Mouse (Mus musculus) forelimb bud, embryonic 11.5 days (tissue): ENCODE results near the gene Klhl29.
"Not testable (repeated sequence)": the region's sequence is repeated elsewhere in the genome, so short reads cannot be mapped to it uniquely, and the experiment has no call there.

ENCODE experiments used
- DNase-seq: peaks from one replicate; pipeline ENCODE4 v3.0.0-alpha.2; 2012; ENCODE audit warnings: low read depth, low spot score

The Klhl29 gene

DNA sequence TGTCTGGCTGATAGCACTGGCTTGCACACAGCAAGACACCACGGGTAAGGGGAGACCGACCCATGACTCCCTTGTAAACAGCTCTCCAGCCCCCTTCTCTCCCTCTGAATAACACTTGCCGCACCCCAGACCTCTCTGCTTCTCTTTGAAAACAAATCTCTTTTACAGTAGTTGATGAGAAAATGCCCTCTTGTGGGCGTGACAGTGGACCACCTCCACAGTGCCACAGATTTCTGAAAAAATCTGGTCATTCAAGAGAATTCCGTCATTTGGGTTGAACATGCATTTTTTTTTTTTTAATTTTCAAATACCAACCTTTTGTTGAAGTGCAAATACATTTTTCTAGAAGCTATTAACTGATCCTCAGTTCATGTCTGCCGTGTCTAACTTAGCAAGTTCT is 17.0 kb downstream of the Klhl29 start:
- DNase-seq = no peak

DNA sequence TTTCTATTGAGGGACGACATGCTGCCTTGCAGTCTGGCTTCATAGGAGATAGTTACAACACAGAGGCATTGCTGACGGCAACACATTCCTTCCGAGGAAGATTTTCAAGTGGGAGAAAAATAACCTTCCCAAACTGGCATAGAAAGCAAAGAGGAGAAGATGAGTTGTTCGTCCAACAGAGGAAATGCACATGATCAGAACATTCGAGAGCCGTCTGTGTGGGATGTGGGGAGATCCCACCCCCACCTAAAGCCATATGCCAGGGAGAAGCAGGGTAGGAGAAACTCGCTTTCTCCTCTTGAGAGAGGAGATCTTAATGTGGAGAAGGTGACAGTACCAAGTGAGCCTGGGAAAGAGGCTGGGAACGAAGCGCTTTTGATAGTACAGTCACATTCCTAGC is 22.1 kb downstream of the Klhl29 start:
- DNase-seq = no peak

DNA sequence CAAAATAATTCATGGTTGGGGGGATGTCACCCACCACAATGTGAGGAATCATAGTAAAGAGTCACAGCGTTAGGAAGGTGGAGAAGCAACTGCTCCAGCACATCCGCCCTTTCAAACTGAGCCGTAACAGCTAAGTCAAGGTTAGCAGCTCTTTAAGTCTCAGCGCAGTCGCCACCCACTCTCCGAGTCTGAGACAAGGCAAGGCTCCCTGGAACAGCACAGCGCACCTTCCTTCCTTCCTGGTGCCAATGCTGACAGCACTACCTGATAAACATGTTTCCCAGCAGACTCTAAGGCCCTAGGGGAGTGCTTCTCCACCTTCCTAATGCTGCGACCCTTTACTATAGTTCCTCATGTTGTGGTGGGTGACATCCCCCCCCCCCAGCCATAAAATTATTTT is 22.7 kb downstream of the Klhl29 start:
- no peak for DNase-seq

DNA sequence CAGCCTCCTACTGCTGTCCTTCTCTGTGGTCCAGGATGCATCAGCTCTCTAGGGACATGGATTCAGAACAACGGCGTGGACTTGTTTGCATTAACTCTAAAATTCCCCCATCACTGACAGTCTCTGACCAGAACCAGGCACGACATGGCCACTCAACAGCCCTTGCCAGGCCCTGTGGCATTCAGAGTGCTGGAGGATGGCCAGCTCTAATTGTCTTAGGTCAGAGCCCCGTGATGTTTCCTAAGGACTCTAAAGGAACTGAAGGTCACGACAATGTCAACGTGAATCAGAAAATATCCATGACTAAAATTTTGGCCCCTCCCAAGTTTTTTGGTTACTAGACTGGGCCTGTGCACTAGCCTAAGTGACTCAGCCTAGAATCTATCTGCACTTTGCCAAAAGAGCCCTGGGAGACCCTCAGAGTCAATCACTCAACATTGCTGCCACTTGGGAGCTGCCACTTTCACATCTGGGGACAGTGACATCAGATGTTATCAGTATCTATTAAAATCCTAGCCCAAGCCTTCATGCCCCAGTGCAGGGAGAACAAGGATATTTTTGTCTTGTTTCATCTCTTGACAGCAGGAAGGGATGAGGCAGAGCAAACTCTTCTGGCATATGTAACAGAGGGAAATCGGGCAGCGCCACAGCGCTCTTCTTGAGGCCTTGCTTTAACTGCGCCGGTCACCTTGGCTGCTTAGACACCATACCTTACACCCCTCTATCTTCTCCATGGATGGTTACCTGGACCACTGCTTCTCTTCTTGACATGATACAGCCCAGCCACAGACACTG is 24.8 kb downstream of the Klhl29 start:
- no peak for DNase-seq

DNA sequence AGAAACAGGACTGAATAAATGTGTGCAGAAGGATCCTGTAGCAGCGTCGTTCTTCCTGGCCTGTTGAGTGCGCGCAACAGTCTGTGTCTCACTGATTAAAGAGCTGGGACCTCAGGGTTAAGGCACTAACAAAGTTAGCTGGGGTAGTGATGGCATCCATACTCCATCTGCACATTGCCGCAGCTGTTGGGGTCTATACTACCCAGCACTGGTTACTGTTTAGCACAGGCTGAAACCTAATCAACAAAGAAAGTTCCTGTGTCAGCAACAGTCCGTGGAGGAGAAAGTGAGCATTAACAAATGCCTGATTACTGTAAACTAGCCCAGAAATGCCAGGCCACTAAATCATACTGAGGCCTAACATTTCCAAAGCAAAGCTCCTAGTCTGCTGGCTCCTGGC is 30.4 kb downstream of the Klhl29 start:
- no peak for DNase-seq

DNA sequence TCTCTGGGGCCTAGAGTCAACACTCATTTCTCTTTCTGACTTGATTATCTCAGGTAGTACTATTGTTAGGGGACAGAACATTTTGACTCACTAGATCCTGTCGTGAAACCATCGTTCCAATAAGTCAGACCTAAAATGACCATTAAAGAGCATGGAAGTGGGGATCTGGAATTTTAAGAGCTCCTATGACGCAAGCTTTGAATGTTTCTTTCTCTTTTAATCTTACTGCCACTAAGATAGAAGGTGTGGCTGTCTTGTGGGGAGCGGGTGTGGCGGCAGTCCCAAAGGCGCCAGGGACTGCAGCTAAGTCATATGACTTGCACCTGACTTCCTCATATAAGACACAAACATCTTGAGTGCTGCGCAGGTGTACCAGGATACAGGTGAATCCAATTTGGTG is 31.0 kb downstream of the Klhl29 start:
- DNase-seq = not testable (repeated sequence)

DNA sequence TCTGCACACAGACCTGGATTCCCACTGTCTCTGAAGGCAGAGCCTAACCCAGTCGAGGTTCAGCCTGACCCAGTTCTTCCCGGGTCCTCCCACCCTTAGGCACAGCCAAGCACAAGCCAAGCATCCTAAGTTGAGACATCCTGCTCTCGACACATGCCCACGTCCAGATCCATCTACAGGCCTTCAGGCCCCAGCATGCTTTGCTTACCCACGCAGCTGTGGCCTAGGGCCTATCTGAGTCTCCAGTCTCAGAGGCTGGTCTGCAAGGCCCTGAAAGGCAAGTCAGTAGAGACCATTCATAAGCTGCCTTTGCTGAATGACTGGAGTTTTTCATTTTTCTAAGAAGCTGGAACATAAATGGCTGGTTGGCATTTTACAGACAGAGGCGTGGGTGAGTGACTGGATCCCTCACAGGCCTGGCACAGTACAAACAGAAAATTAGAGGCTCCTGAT is 35.3 kb downstream of the Klhl29 start:
- DNase-seq = no peak

DNA sequence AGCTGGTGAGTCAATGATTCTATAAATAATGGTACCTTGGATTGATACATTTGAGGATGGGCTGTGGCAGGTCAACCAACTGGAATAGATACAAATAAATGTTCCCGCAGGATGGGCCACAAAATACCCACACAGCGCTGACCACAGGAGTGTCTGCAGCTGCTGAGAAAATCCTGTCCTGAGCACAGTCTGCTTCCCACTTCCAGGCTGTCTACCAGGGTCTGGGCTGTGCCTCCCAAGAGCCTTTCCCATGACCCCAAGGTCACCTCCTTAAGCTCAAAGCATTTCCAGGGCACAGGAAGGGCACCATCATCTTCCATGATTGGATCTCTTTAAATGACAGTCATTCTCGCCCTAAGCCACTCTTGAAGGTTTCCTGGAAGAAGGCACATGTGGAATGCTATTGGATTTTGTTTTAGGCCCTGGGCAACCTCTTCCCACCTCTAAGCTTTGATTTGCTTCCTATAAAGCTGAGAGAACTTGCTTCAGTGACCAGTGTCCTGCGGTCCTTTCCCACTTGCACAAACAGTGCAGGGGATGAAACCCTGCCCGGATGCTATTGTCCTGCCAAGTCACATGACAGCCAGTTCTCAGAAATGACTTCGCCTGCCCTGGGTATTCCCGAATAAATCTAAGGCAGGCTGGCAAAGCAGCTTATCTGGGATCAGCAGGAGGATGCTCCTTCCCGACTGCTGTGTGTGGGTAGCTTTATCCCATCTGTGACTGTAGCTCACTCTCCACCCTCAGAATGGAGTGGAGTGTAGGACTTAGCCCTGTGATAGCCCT is 38.4 kb downstream of the Klhl29 start:
- no peak for DNase-seq

DNA sequence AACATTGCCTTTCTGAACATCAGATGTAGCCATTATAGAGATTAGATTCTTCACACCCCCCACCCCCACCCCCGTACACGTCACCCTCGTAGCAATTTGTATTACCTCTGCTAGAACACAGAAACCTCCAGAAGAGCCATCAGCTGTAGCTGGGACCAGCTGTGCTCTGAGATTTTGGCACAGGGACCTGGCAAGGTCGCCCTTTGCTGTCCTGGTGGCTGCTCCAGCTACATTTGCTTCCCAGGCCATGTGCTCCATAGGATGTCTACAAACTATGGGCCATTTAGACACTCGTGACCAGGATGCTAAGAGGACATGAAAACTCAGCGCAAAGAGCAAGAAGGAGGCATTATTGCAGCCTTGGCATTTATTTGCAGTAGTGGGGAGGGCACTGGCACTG is 39.2 kb downstream of the Klhl29 start:
- DNase-seq = no peak

DNA sequence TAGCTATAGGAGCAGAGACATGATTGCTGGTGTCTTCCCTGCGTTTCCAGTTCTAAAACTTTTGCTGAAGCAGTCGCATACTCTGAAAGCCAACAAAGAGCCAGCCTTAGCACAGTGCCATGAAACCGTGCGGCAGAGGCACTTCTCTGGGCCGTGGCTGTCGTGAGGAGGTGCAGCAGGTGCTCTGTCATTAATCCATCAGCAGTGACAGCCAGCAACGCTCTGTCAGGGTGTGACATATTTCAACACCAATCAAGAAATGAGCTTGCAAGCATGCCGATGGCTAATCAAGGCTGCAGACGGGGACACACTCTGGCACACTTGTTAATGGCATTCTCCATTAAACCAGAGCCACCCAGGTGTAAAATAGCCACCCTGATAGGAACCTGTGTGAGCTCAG is 40.5 kb downstream of the Klhl29 start:
- no peak for DNase-seq

DNA sequence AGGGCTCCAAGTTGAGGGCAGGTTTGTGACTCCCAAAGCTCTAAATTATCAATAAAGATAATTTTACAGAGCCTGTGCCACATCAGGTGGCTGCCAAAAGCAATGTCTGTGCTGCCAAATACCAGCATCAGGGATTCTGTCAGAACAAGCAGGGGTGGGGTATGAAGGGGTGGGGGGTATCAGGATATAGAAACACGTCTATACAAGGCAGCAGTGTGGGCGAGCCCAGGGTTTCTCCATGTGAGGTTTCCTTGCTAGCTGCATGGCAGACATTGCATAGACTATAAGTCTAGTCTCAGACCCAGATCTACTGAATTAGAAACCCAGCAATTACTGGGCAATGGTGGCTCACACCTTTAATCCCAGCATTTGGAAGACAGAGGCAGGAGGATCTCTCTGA is 41.3 kb downstream of the Klhl29 start:
- no peak for DNase-seq

DNA sequence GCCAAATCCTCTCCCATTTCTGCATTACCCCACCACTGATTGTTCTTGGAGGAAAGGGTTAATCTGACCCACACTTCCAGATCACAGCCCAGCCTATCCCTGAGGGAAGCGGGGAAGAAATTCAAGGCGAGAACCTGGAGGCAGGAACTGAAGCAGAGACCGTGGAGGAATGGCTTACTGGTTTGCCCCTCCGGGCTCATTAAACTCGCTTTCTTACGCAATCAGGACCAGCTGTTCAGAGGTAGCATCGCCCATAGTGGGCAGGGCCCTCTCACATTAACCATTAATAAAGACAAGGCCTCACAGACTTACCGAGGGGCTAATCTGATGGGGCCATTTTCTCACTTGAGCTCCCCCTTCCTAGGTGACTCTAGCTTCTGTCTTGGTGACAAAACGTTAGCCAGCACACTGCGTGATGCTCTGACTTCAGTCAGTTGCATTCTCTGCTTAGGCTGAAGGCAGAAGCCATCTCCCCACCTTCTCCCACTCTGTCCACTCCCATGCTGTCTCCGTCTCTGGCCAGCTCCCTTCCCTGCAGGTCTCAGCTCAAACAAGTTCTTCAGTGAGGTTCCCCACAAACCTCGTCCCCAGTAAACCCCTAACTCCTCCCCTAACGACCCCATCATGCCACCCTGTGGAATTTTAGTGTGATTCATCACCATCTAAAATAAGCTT is 43.5 kb downstream of the Klhl29 start:
- DNase-seq = peak; percentile 53

DNA sequence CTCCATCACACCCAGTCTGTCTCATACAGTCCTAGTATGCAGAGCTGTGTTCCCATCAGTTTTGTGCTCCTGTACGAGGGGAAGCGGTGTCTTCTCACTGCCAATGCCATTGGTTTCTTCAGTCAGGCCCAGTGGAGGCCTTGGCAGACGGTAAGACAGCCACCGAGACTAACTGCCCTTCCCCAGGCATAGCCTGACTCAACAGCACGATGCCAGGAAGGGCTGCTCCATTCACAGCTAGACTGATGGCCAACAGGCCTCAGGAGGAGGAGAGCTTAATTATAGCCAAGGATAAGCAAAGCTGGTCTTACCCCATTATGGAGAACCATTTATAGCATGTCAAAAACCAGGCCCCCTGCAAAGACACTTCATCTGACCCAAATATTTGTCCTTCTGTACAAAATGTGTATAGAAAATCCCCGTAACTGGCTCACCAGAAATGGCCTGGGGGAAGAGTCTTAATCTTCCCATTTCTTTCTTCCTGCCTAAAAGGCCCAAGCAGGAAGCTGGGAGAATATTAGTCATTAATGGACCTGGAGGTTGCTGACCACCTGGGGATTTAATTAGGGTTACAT is 44.9 kb downstream of the Klhl29 start:
- peak; percentile 25 for DNase-seq

DNA sequence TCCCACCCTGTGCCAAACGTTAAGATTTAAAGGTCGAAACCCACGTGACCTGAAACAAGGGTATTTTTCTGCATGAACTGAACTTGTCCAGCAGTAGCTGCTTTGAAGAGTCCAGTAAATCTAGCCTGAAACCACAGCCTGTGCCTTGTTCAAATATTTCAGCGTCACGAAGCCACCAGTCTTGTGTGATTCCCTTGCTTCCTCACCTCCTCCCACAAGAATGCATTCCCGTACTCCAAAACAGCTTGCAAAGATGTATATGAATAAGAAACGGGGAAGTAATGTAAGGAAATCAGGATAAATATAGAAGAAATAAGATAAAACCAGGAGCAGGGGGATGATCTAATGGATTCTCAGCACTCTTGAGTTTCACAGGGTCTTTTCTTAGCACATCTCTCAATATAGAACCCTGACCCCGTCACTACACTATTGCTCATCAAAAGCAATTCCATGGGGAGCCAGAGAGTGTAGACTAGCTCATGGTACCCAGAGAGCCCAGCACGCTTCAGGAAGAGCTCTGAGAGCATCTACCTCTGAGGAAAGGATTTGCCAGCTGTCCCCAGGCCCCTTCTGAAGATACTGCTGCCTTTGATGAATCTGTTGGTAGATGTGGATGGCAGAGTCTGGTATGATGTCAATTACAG is 52.9 kb downstream of the Klhl29 start:
- DNase-seq = no peak

DNA sequence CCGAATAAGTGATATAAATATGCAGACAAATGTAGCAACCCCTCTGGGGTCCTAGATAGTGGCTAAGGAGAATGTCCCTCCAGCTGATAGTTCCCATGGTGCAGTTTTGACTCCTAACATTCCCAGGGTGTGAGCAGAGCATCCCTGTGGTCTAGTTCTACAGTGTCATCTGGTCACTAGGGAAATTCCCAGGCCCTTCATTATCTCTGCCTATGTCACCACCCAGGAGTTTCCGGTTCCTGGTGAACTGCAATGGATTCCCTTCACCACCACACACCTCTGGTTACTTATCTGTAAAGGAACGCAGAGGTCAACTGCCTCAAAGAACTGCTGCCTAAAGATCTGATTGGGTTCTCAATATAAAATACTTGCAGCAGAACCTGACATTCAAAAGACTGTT is 54.5 kb downstream of the Klhl29 start:
- DNase-seq = no peak

DNA sequence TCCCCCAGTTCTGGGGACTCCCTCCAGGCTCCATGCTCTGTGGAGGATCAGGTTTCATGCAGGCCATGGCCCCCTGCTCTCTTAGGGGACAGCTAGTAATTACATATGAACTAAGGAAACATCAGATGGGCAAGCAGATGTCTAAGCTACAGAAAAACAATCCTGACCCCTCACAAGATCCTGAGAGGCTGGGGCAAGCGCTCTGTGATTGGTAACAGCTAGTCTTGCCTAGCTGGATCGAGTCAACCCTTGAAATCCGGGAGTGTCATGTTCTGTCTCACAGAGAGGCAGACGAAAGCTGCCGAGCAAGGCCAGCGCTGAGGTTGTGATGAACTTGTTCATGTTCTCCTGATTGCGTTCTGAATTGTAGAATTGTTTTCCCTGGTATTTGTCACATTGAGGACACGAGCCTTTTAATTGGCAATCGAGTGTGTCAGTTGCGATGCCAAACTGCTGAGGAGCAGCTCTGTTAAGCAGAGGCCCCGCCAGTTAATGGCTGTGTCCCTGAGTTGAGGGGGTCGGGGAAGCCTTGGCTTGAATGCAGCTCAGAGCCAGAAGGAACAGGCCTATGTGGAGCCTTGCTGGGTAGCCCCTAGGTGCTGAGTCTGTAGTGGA is 56.0 kb downstream of the Klhl29 start:
- DNase-seq = peak; percentile 27

DNA sequence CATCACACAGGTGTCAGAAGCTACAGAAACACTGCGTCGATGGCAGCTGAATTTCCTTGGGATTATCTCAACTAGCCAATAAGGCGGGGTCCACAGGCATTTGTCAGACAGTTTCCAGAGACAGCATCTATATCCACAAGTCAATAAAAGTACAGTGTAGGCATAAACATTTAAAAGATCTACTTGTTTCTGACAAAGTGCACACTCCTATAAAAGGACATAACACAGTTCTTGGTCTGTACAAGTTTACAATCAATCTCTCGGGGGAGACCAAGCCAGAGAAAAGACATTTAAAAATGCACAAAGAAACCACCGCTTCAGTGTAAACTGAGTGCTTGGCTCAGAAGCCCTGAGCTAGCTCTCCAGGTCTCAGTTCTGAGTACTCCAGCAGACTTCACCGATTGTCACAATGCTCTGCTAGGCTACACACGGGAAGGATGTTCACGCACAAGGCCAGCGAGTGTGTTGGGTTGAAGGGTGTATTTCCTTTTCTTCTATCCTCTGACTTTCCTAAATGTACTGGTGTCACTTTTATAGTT is 59.4 kb downstream of the Klhl29 start:
- no peak for DNase-seq

DNA sequence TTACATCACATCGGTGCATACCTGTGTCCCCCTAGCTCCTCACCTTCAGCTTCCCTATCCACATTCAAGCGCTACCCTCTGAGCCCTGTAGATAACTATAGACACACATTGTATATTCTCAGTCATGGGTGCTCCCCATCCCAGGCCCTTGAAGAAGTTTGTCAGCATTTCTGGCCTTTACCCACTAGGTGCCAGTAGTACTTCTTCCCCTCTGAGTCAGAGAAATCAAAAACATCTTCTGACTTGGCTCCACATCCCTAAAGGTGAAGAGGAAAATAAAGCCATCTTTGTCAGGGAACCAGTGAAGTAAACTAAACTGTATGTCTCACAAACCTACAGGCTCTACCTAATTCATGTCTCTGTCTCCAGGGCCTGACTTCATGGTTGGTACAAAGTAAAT is 67.6 kb downstream of the Klhl29 start:
- DNase-seq = no peak

DNA sequence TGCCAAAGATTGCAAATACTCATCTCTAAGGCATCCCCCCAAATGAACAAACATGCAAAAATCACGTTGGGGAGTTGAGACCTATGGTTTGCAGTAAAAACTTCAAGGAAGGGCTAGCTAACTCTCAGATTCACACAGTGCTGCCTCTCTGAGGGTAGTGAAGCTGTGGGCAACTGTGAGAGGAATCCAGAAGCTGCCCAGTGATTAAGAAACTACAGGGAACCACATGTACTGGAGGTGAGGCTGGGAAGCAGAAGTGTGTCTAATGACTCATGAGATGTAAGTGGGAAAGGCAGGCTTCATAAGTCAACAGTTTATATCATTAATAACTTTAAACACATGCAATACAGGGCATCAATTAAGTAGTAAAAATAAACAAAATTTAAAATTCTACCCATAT is 70.0 kb downstream of the Klhl29 start:
- no peak for DNase-seq

DNA sequence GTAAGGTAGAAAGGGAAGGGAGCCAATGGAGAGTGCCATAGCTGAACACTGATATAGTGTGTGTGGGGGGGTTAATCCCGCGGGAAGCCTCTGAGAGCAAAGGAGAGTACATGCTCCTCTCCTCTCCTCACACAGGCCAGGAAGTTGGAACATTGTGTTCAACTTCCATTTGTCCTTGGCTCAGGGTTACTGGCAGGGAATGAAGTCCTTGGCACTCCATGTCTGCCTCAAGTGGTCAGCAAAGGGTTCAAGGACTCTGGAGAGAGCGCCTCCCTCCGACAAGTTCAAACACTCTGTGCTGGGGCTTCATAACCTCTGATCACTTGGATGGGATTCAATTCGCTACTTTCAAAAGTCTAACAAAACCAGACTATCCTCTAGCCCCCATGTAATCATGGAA is 71.6 kb downstream of the Klhl29 start:
- no peak for DNase-seq

DNA sequence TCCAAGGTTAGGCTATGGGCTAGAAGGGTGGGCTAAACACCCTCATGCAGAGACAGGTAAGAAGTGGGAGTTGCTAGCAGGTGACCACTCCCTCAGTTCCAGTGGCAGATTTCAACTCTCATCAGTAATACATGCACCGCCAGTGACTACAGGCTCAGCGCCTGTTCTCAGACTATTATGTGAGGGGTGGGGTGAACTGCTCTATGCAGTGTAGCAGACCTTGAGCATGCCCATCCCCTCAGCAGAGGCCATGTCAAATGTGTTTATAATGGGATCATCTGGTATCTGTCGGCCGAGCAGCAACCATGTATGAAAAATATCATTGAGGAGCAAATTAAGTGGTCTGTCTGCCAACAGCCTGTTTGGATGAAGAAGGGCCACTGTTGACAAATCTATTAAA is 72.4 kb downstream of the Klhl29 start:
- DNase-seq = no peak
